Mouse (Mus musculus) liver, postnatal 0 days (tissue): ENCODE data around the gene Tmem185b.

Experiments used
- CTCF ChIP-seq: sonication (generic); IDR thresholded peaks from 2 replicates; pipeline ENCODE4 v1.5.1; 2016; ENCODE audit warnings: antibody characterized with exemption, low read depth
- EP300 ChIP-seq: IDR thresholded peaks from 2 replicates; pipeline ENCODE4 v1.6.1; 2016; ENCODE audit warnings: antibody characterized with exemption, low read depth, mild to moderate bottlenecking

GRCm38 (mm10) chr1:119522726-119523125 lies 3.2 kb upstream of the Tmem185b start:
- TF ChIP-seq CTCF = no peak
- no peak for TF ChIP-seq EP300
